Mouse (Mus musculus) gastrocnemius, adult 18-20 months (tissue): Measurements from ENCODE around the gene Cfap126. TPM values are rescaled to one million over a fixed set of nuclear protein-coding genes. Genes with fewer than 3 reads are reported as not detected.

ENCODE experiments used
- DNase-seq: peaks from one replicate; pipeline ENCODE4 v3.0.0; 2021; ENCODE audit warnings: low spot score
- total RNA-seq, 2 experiments: library from RNA; stranded (reverse); gene quantifications; 2 replicates each; pipeline ENCODE4 v1.2.3; 2021

Gene Cfap126
- total RNA-seq, 2 experiments from 2014 or later: 1.2 to 2.0 TPM

GRCm38 (mm10) chr1:171094424-171094823, 19.3 kb upstream of the Cfap126 start:
- DNase-seq: no peak

GRCm38 (mm10) chr1:171096110-171096964, 17.4 kb upstream of the Cfap126 start:
- no peak for DNase-seq

- DNase-seq: no peak
Observed at GRCm38 (mm10) chr1:171097136-171097535, 16.6 kb upstream of the Cfap126 start.

- DNase-seq: no peak
Observed at GRCm38 (mm10) chr1:171097612-171098011, 16.1 kb upstream of the Cfap126 start.

- no peak for DNase-seq
Observed at GRCm38 (mm10) chr1:171101033-171101432, 12.7 kb upstream of the Cfap126 start.

GRCm38 (mm10) chr1:171101733-171102546, 11.8 kb upstream of the Cfap126 start:
- peak; percentile 86 for DNase-seq

- DNase-seq: peak; percentile 86
Observed at GRCm38 (mm10) chr1:171102547-171103177, 11.1 kb upstream of the Cfap126 start.

GRCm38 (mm10) chr1:171103179-171103840, 10.4 kb upstream of the Cfap126 start:
- no peak for DNase-seq

- no peak for DNase-seq
Observed at GRCm38 (mm10) chr1:171105226-171105625, 8.5 kb upstream of the Cfap126 start.

- DNase-seq: no peak
Observed at GRCm38 (mm10) chr1:171109620-171110019, 4.1 kb upstream of the Cfap126 start.

GRCm38 (mm10) chr1:171110659-171111019, 3.1 kb upstream of the Cfap126 start:
- no peak for DNase-seq

GRCm38 (mm10) chr1:171111020-171111780, 2.5 kb upstream of the Cfap126 start:
- peak; percentile 93 for DNase-seq

GRCm38 (mm10) chr1:171111781-171112575, 1.7 kb upstream of the Cfap126 start:
- peak; percentile 49 for DNase-seq

- DNase-seq: no peak
Observed at GRCm38 (mm10) chr1:171112986-171113385, 732 bp upstream of the Cfap126 start.

GRCm38 (mm10) chr1:171116280-171116679, 2.6 kb downstream of the Cfap126 start:
- DNase-seq: no peak

GRCm38 (mm10) chr1:171118269-171118684, 4.6 kb downstream of the Cfap126 start:
- DNase-seq: peak; percentile 79

- no peak for DNase-seq
Observed at GRCm38 (mm10) chr1:171118996-171119395, 5.3 kb downstream of the Cfap126 start.

GRCm38 (mm10) chr1:171119405-171119804, 5.7 kb downstream of the Cfap126 start:
- DNase-seq: no peak

GRCm38 (mm10) chr1:171120893-171121292, 7.2 kb downstream of the Cfap126 start:
- no peak for DNase-seq

GRCm38 (mm10) chr1:171121839-171122238, 8.1 kb downstream of the Cfap126 start:
- DNase-seq: no peak
